Comparison of ENCODE assay signal across 21 mouse cellular contexts in genomic region chr14:28412252-28412995, GRCm38 (mm10).
DNase-seq lines count a peak whose midpoint lies in the region; ATAC-seq and TF ChIP-seq lines count a peak whose summit lies in the region.
"Had no signal": no experiment of that assay in that cellular context is flagged by ENCODE, and none has a peak within 500 bp of the region (broad histone marks: within the 10 kb centered on the region; RNA-seq: fewer than 3 reads in every experiment).

No protein-coding gene starts in this region.

- H3K4me2 ChIP-seq in kidney, postnatal 0 days (ENCODE audit: low read length), result no peak overlapping the region
- H3K4me2 ChIP-seq in kidney, embryonic 14.5 days (replicated peaks; ENCODE audit: low read depth, low read length), result no peak overlapping the region
- H3K4me2 ChIP-seq in limb, embryonic 11.5 days (ENCODE audit: low read depth, severe bottlenecking), result no peak overlapping the region
- H3K4me2 ChIP-seq: embryonic facial prominence, embryonic 15.5 days; forebrain, embryonic 12.5 days; liver, embryonic 13.5 days; stomach, embryonic 15.5 days had no signal

- no peak for ATAC-seq in kidney, postnatal 0 days (replicated peaks; ENCODE audit: low FRiP score, low read depth)
- no peak for ATAC-seq in kidney, embryonic 14.5 days (ENCODE audit: low FRiP score, low TSS enrichment)
- ATAC-seq in limb, embryonic 11.5 days (ENCODE audit: insufficient number of reproducible peaks, low FRiP score, low TSS enrichment, low read depth), result no peak
- ATAC-seq: midbrain, embryonic 16.5 days had no signal

- 0 out of 2 replicates have a peak, but pooled peaks cover 5% of the 10 kb centered on the region for H3K4me1 ChIP-seq in kidney, postnatal 0 days (replicated peaks; ENCODE audit: insufficient read depth, low read length)
- peaks cover 9% of the 10 kb centered on the region; the same call in 1 of the 2 replicates for H3K4me1 ChIP-seq in kidney, embryonic 14.5 days (ENCODE audit: control insufficient read depth, insufficient read depth, low read length)
- peaks cover 36% of the 10 kb centered on the region for H3K4me1 ChIP-seq in embryonic facial prominence, embryonic 10.5 days
- peaks cover 28% of the 10 kb centered on the region for H3K4me1 ChIP-seq in limb, embryonic 11.5 days (ENCODE audit: control insufficient read depth, insufficient read depth, low read length)
- H3K4me1 ChIP-seq in lung, adult 2 months (ENCODE audit: control insufficient read depth, insufficient read depth, low read length), result no peaks in the 10 kb centered on the region
- H3K4me1 ChIP-seq: liver, embryonic 13.5 days had no signal

- H3K27ac ChIP-seq in kidney, postnatal 0 days, result no peak overlapping the region
- H3K27ac ChIP-seq in kidney, embryonic 14.5 days (ENCODE audit: low read depth, low read length), result no peak overlapping the region; the same call in 1 of the 2 replicates
- H3K27ac ChIP-seq in embryonic facial prominence, embryonic 10.5 days (replicated peaks), result peak overlapping the region; percentile 76
- peak overlapping the region; percentile 10; the same call in 1 of the 2 replicates for H3K27ac ChIP-seq in limb, embryonic 11.5 days (replicated peaks; ENCODE audit: low read depth, low read length)
- H3K27ac ChIP-seq: embryonic facial prominence, embryonic 15.5 days; forebrain, embryonic 12.5 days; liver, embryonic 13.5 days; stomach, embryonic 15.5 days had no signal

- peak; percentile 11 for DNase-seq in gastrocnemius, postnatal 25 days
- no peak for DNase-seq in gastrocnemius, postnatal 36 days
- peak; percentile 23 for DNase-seq in kidney, postnatal 0 days (ENCODE audit: low spot score)
- DNase-seq in embryonic facial prominence, embryonic 10.5 days (ENCODE audit: low spot score), result no peak
- DNase-seq in limb, embryonic 11.5 days (ENCODE audit: low spot score), result no peak
- DNase-seq in spleen, postnatal 10 days (ENCODE audit: low spot score in 2 of 2), result no peak
- DNase-seq in lung, adult 2 months, result no peak
- DNase-seq: adrenal gland, postnatal 36 days; cerebellum, adult 9-10 months; gastrocnemius, postnatal 14 days; kidney, adult 8-10 months; layer of hippocampus, postnatal 36 days; left cerebral cortex, postnatal 4 days; liver, embryonic 13.5 days; spleen, adult 18-20 months; thymus, postnatal 14 days had no signal

- H3K27me3 ChIP-seq in kidney, postnatal 0 days (ENCODE audit: insufficient read depth, low read length), result no peaks in the 10 kb centered on the region
- no peaks in the 10 kb centered on the region; the same call in 1 of the 2 replicates for H3K27me3 ChIP-seq in kidney, embryonic 14.5 days (ENCODE audit: control insufficient read depth, insufficient read depth, low read length)
- no peaks in the 10 kb centered on the region for H3K27me3 ChIP-seq in embryonic facial prominence, embryonic 10.5 days (replicated peaks; ENCODE audit: low read depth, poor library complexity, severe bottlenecking)
- no peaks in the 10 kb centered on the region for H3K27me3 ChIP-seq in limb, embryonic 11.5 days (ENCODE audit: control insufficient read depth, insufficient read depth, low read length)
- H3K27me3 ChIP-seq: embryonic facial prominence, embryonic 15.5 days; forebrain, embryonic 12.5 days; liver, embryonic 13.5 days; stomach, embryonic 15.5 days had no signal

- H3K4me3 ChIP-seq in kidney, postnatal 0 days (replicated peaks; ENCODE audit: low read depth, low read length), result no peak overlapping the region
- H3K4me3 ChIP-seq in kidney, embryonic 14.5 days (ENCODE audit: low read length), result no peak overlapping the region
- no peak overlapping the region for H3K4me3 ChIP-seq in embryonic facial prominence, embryonic 10.5 days
- no peak overlapping the region for H3K4me3 ChIP-seq in limb, embryonic 11.5 days (ENCODE audit: low read depth, low read length)
- no peak overlapping the region for H3K4me3 ChIP-seq in lung, adult 2 months (replicated peaks; ENCODE audit: extremely low read depth, low read depth, low read length)
- H3K4me3 ChIP-seq: embryonic facial prominence, embryonic 15.5 days; forebrain, embryonic 12.5 days; liver, embryonic 13.5 days; stomach, embryonic 15.5 days had no signal

- TF ChIP-seq CTCF in kidney, postnatal 0 days (IDR thresholded peaks at IDR 0.05; ENCODE audit: low read depth), result no peak
- TF ChIP-seq CTCF in lung, adult 2 months (IDR thresholded peaks at IDR 0.05; ENCODE audit: insufficient read depth, low read length), result no peak

- H3K9ac ChIP-seq in kidney, postnatal 0 days (ENCODE audit: low read depth, low read length), result no peak overlapping the region
- no peak overlapping the region for H3K9ac ChIP-seq in kidney, embryonic 14.5 days (ENCODE audit: low read depth, low read length)
- no peak overlapping the region for H3K9ac ChIP-seq in limb, embryonic 11.5 days (ENCODE audit: low read length)
- H3K9ac ChIP-seq: embryonic facial prominence, embryonic 15.5 days; forebrain, embryonic 12.5 days; liver, embryonic 13.5 days; stomach, embryonic 15.5 days had no signal

- WGBS in kidney, postnatal 0 days, result 49% methylated on average over 8 of the region's 8 CpGs
- WGBS in kidney, embryonic 14.5 days, result 50% methylated on average over 8 of the region's 8 CpGs
- WGBS in embryonic facial prominence, embryonic 10.5 days, result 75% methylated on average over 8 of the region's 8 CpGs
- 52% methylated on average over 8 of the region's 8 CpGs for WGBS in limb, embryonic 11.5 days
- WGBS in lung, adult 2 months, result 70% methylated on average over 8 of the region's 8 CpGs

- no peak for TF ChIP-seq POLR2A in lung, adult 2 months (IDR thresholded peaks at IDR 0.05; ENCODE audit: borderline replicate concordance, extremely low read depth, low read depth, low read length)

- no peaks in the 10 kb centered on the region for H3K36me3 ChIP-seq in kidney, postnatal 0 days (ENCODE audit: insufficient read depth, low read length)
- H3K36me3 ChIP-seq in kidney, embryonic 14.5 days (ENCODE audit: control insufficient read depth, insufficient read depth, low read length), result no peaks in the 10 kb centered on the region
- H3K36me3 ChIP-seq in embryonic facial prominence, embryonic 10.5 days (replicated peaks), result no peaks in the 10 kb centered on the region
- H3K36me3 ChIP-seq in limb, embryonic 11.5 days (ENCODE audit: control insufficient read depth, insufficient read depth, low read length), result no peaks in the 10 kb centered on the region
- H3K36me3 ChIP-seq: embryonic facial prominence, embryonic 15.5 days; forebrain, embryonic 12.5 days; liver, embryonic 13.5 days; stomach, embryonic 15.5 days had no signal

- no peaks in the 10 kb centered on the region for H3K9me3 ChIP-seq in kidney, postnatal 0 days (replicated peaks; ENCODE audit: low read length)
- H3K9me3 ChIP-seq in kidney, embryonic 14.5 days (ENCODE audit: control insufficient read depth, low read length), result no peaks in the 10 kb centered on the region
- no peaks in the 10 kb centered on the region for H3K9me3 ChIP-seq in embryonic facial prominence, embryonic 10.5 days
- H3K9me3 ChIP-seq in limb, embryonic 11.5 days (ENCODE audit: control insufficient read depth, low read length), result no peaks in the 10 kb centered on the region
- H3K9me3 ChIP-seq: embryonic facial prominence, embryonic 15.5 days; forebrain, embryonic 12.5 days; liver, embryonic 13.5 days; stomach, embryonic 15.5 days had no signal

- intact Hi-C loops in gastrocnemius, postnatal 36 days (cut with DNase I), result no loop called here

Comparison
In these comparisons a context has a peak if more than half of its experiments do, and no peak if none do; other contexts are left out.
1. DNase-seq: peak in gastrocnemius, postnatal 25 days (single experiment) and kidney, postnatal 0 days (single experiment); none in gastrocnemius, postnatal 36 days (0 of 2), embryonic facial prominence, embryonic 10.5 days (single experiment), limb, embryonic 11.5 days (single experiment), spleen, postnatal 10 days (0 of 2) and lung, adult 2 months (single experiment).
2. H3K27ac ChIP-seq: peak in embryonic facial prominence, embryonic 10.5 days (single experiment) and limb, embryonic 11.5 days (single experiment); none in kidney, postnatal 0 days (single experiment) and kidney, embryonic 14.5 days (single experiment).